Mouse (Mus musculus) stomach, embryonic 16.5 days (tissue): ENCODE measurements around the gene Ascl5. TPM values are rescaled to one million over a fixed set of nuclear protein-coding genes. Genes with fewer than 3 reads are reported as not detected.

Experiments
- ATAC-seq: fragments of 200-750 bp; cut with Nextera tagmentation; 2 replicates; pipeline ENCODE4 v1.8.0; 2017; ENCODE audit warnings: moderate number of reproducible peaks, moderate TSS enrichment; ENCODE audit not compliant: insufficient read depth, low FRiP score
- H3K27ac ChIP-seq: fragments of 300-500 bp; sonication (generic); 2 replicates; pipeline ENCODE4 v1.5.1; 2014; ENCODE audit warnings: low read length
- H3K27me3 ChIP-seq: fragments of 300-500 bp; sonication (generic); 2 replicates; pipeline ENCODE4 v1.6.1; 2014; ENCODE audit warnings: low read length, control low read depth, mixed read lengths; ENCODE audit not compliant: control insufficient read depth, insufficient read depth
- H3K36me3 ChIP-seq: fragments of 300-500 bp; sonication (generic); 2 replicates; pipeline ENCODE4 v1.6.1; 2014; ENCODE audit warnings: low read length; ENCODE audit not compliant: control insufficient read depth, insufficient read depth
- H3K4me1 ChIP-seq: fragments of 300-500 bp; sonication (generic); 2 replicates; pipeline ENCODE4 v1.6.1; 2014; ENCODE audit warnings: low read length, control low read depth, mixed read lengths; ENCODE audit not compliant: control insufficient read depth, insufficient read depth
- H3K4me2 ChIP-seq: fragments of 300-500 bp; sonication (generic); 2 replicates; pipeline ENCODE4 v1.6.1; 2014; ENCODE audit warnings: low read depth, low read length, mixed read lengths
- H3K4me3 ChIP-seq: fragments of 300-500 bp; sonication (generic); replicated peaks from 2 replicates; pipeline ENCODE4 v1.5.1; 2014; ENCODE audit warnings: mild to moderate bottlenecking, low read length
- H3K9ac ChIP-seq: fragments of 300-500 bp; sonication (generic); 2 replicates; pipeline ENCODE4 v1.6.1; 2014; ENCODE audit warnings: low read length
- H3K9me3 ChIP-seq: fragments of 300-500 bp; sonication (generic); replicated peaks from 2 replicates; pipeline ENCODE4 v1.6.1; 2016; ENCODE audit warnings: low read length, control low read depth; ENCODE audit not compliant: control insufficient read depth
- WGBS: fragments of 180-500 bp; shearing (Covaris S2); extraction: QIAGEN DNeasy Blood & Tissue Kit; methylation state at CpG from one replicate; pipeline ENCODE4 v1.1.7; 2014; 5-methylcytosine and 5-hydroxymethylcytosine counted together
- polyA plus RNA-seq: library from polyadenylated mRNA; unstranded; fragments of >200 nt; fragmentation: Nextera tagmentation; extraction: Ambion mirVana; gene quantifications from 2 replicates; pipeline ENCODE4 v1.2.1, GENCODE M21; 2015

Gene Ascl5
- polyA plus RNA-seq, 1 experiment from 2014 or later = 0.43 TPM

GRCm38 (mm10) chr1:136045774-136046173 is 4.8 kb upstream of the Ascl5 start:
- H3K9me3 ChIP-seq = no peaks in the 10 kb centered on the region
- H3K27ac ChIP-seq = no peak overlapping the region
- WGBS = 15% methylated on average over 4 of the region's 4 CpGs
- peaks cover 14% of the 10 kb centered on the region for H3K27me3 ChIP-seq
- no peak overlapping the region for H3K9ac ChIP-seq
- H3K4me2 ChIP-seq = no peak overlapping the region
- peaks cover 9% of the 10 kb centered on the region for H3K4me1 ChIP-seq
- no peak overlapping the region for H3K4me3 ChIP-seq
- no peaks in the 10 kb centered on the region for H3K36me3 ChIP-seq
- no peak for ATAC-seq

DNA sequence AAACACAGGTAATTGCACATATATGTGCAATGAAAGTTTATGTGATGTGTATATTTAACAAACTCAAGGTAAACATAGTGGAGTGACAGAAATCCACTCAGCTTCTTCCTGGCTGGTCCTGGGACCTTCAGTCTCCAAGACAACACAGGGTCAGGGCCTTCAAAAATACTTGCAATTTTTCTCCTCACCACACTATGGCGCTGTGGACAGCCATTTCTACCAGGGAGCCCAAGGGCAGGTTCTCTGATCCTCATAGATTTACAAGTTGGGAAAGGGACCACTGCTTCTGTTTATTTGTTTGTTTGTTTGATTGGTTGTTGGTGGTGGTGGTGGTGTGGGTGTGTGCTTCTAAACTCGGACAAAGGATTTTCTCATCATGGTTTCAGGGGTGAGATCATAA is 3.2 kb upstream of the Ascl5 start:
- H3K4me2 ChIP-seq = no peak overlapping the region
- H3K4me1 ChIP-seq = peaks cover 7% of the 10 kb centered on the region
- ATAC-seq = no peak
- peaks cover 20% of the 10 kb centered on the region for H3K27me3 ChIP-seq
- WGBS = 10% methylated on average over 2 of the region's 2 CpGs
- no peak overlapping the region for H3K9ac ChIP-seq
- no peak overlapping the region for H3K27ac ChIP-seq
- no peak overlapping the region for H3K4me3 ChIP-seq
- no peaks in the 10 kb centered on the region for H3K36me3 ChIP-seq
- H3K9me3 ChIP-seq = no peaks in the 10 kb centered on the region

DNA sequence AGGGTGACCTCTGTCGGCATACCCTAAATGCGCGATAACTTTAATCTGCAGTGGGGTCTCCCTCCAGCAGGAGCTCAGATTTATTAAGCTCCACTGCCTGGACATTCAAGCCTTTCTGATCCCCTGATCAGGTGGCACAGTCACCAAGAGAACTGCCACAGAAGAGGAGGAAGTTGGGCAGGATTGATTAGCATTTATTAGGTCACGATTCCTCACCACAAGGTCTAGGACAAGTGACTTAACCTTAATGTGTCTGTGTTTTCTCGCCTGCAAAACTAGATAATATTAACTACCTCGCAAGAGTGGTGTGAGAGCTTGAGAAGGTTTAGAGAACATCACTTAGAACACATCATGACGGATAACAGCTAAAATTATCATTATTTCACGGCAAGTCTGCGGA is 2.7 kb upstream of the Ascl5 start:
- no peak overlapping the region for H3K4me3 ChIP-seq
- H3K27ac ChIP-seq = no peak overlapping the region
- no peaks in the 10 kb centered on the region for H3K36me3 ChIP-seq
- H3K4me2 ChIP-seq = no peak overlapping the region
- H3K9ac ChIP-seq = no peak overlapping the region
- ATAC-seq = no peak
- 66% methylated on average over 9 of the region's 9 CpGs for WGBS
- peaks cover 20% of the 10 kb centered on the region for H3K27me3 ChIP-seq
- H3K9me3 ChIP-seq = no peaks in the 10 kb centered on the region
- peaks cover 7% of the 10 kb centered on the region for H3K4me1 ChIP-seq

- Histone ChIP-seq H3K4me2 (peak overlapping the region; percentile 51), H3K27me3 (peaks cover 20% of the 10 kb centered on the region), H3K9me3 (no peaks in the 10 kb centered on the region), H3K9ac (no peak overlapping the region), H3K27ac (no peak overlapping the region), H3K4me1 (peaks cover 7% of the 10 kb centered on the region), H3K36me3 (no peaks in the 10 kb centered on the region), H3K4me3 (peak overlapping the region; percentile 32)
- ATAC-seq = peak; percentile 23; the same call in 1 of the 2 replicates
- WGBS = 2% methylated on average over 36 of the region's 36 CpGs
These were observed 360 bp downstream of the Ascl5 start for GRCm38 (mm10) chr1:136051013-136051315.

DNA sequence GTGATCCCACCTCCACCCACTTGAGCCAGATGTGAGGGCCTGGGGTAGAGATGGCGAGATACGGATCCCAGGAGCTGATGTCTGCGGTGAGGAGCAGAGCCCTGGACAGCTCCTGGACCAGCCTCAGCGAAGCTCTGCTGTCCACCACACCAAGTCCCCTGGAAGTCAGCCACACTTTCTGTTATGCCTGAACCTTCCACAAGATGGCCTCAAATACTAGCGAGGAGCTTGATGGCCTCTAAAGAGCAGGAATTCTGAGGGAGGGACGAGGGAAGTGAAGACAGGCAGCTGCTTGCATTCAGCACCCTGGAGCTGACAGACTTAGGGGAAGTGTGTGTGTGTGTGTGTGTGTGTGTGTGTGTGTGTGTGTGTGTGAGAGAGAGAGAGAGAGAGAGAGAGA is 861 bp downstream of the Ascl5 start:
- Histone ChIP-seq H3K9ac (no peak overlapping the region), H3K4me3 (peak overlapping the region; percentile 32), H3K4me1 (peaks cover 7% of the 10 kb centered on the region), H3K27ac (no peak overlapping the region), H3K9me3 (no peaks in the 10 kb centered on the region), H3K4me2 (peak overlapping the region; percentile 51), H3K27me3 (peaks cover 20% of the 10 kb centered on the region), H3K36me3 (no peaks in the 10 kb centered on the region)
- peak; percentile 83 for ATAC-seq
- WGBS = under 1% methylated on average over 6 of the region's 6 CpGs

GRCm38 (mm10) chr1:136052547-136052946 is 1.9 kb downstream of the Ascl5 start, which contains the start of gene Cacna1s:
Gene Cacna1s, plus strand, starts transcription at chr1:136052750.
- ATAC-seq = no peak
- no peak within 1 kb of the TSS for H3K4me2 ChIP-seq
- H3K9ac ChIP-seq = no peak within 1 kb of the TSS
- no peaks in the 10 kb centered on the region for H3K9me3 ChIP-seq
- 47% methylated on average over 11 of the region's 11 CpGs for WGBS
- peaks cover 7% of the 10 kb centered on the region for H3K4me1 ChIP-seq
- peaks cover 20% of the 10 kb centered on the region for H3K27me3 ChIP-seq
- no peak within 1 kb of the TSS for H3K4me3 ChIP-seq
- H3K27ac ChIP-seq = no peak within 1 kb of the TSS
- no peaks in the 10 kb centered on the region for H3K36me3 ChIP-seq

DNA sequence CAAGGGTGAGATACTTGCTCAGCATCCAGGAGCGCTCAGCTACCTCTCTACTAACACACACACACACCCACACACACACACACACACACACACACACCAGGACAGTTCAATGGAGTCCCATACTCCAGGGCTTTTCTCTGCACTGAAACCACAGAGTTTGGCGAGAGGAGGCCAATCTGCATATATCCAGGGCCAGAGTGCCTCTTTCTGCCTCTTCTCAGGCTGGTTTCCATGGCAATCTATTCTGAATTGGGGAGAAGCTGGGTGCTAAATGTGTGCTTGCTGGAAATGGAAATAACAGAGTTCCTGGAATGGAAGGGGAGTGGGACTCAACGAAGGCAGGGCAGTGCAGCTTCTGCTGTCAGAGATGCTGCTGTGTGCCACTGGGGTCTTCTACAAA is 5.2 kb downstream of the Ascl5 start:
- Histone ChIP-seq H3K9me3 (no peaks in the 10 kb centered on the region), H3K4me1 (peaks cover 5% of the 10 kb centered on the region), H3K9ac (no peak overlapping the region), H3K4me2 (no peak overlapping the region), H3K27ac (no peak overlapping the region), H3K36me3 (no peaks in the 10 kb centered on the region), H3K4me3 (no peak overlapping the region), H3K27me3 (peaks cover 6% of the 10 kb centered on the region)
- WGBS = 80% methylated on average over 3 of the region's 3 CpGs
- ATAC-seq = no peak

DNA sequence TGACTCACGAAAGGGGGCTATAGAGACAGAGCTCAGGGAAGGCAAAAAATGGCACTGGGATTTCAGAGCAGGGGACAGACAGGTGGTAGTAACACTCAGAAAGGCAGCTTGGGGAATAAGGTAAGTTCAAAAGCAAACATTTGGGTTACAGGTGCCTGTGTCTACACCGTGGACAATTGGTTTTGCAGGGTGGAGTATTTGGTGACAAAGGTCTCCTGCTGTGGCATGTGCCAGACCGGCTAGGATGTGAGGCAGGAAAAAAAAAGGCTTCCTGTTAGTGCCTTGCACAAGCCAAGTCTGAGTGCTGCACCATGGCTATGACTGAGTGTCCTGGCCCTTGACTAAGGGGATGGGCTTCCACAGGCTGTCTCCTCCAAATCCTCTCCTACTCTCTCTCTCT is 8.0 kb downstream of the Ascl5 start:
- Histone ChIP-seq H3K4me1 (0 out of 2 replicates have a peak, but pooled peaks cover 4% of the 10 kb centered on the region), H3K9ac (no peak overlapping the region), H3K9me3 (no peaks in the 10 kb centered on the region), H3K36me3 (no peaks in the 10 kb centered on the region), H3K27me3 (no peaks in the 10 kb centered on the region), H3K4me3 (no peak overlapping the region), H3K27ac (peak overlapping the region; percentile 21; the same call in 1 of the 2 replicates), H3K4me2 (no peak overlapping the region)
- WGBS = 50% methylated on average over 3 of the region's 3 CpGs
- ATAC-seq = peak; percentile 72; the same call in 1 of the 2 replicates

- no peaks in the 10 kb centered on the region for H3K9me3 ChIP-seq
- H3K4me2 ChIP-seq = no peak overlapping the region
- H3K9ac ChIP-seq = no peak overlapping the region
- WGBS = 56% methylated on average over 9 of the region's 9 CpGs
- no peak overlapping the region for H3K4me3 ChIP-seq
- no peak overlapping the region for H3K27ac ChIP-seq
- 0 out of 2 replicates have a peak, but pooled peaks cover 4% of the 10 kb centered on the region for H3K4me1 ChIP-seq
- no peaks in the 10 kb centered on the region for H3K36me3 ChIP-seq
- no peak for ATAC-seq
- H3K27me3 ChIP-seq = no peaks in the 10 kb centered on the region
These were observed 10.6 kb downstream of the Ascl5 start for GRCm38 (mm10) chr1:136061041-136061789.
